Mouse (Mus musculus) kidney, adult 2 months (tissue): ENCODE results near the gene Nupr1l. TPM values are rescaled to one million over a fixed set of nuclear protein-coding genes. Genes with fewer than 3 reads are reported as not detected.
A peak's percentile ranks its signal among the peaks of the same experiment; 100 is the strongest.

ENCODE experiments used
- DNase-seq: peaks from one replicate; pipeline ENCODE4 v3.0.0; 2021
- H3K27ac ChIP-seq: fragments of 200-500 bp; 2 replicates; pipeline ENCODE4 v1.5.1; 2012; ENCODE audit warnings: low read depth, low read length, control low read depth, inconsistent platforms; ENCODE audit not compliant: insufficient read depth
- H3K27me3 ChIP-seq: fragments of 200-500 bp; replicated peaks from 2 replicates; pipeline ENCODE4 v1.6.1; 2012; ENCODE audit warnings: mild to moderate bottlenecking, moderate library complexity, low read length, inconsistent platforms; ENCODE audit not compliant: control insufficient read depth, insufficient read depth
- H3K36me3 ChIP-seq: fragments of 200-500 bp; 2 replicates; pipeline ENCODE4 v1.6.1; 2012; ENCODE audit warnings: mild to moderate bottlenecking, moderate library complexity, low read length, inconsistent platforms; ENCODE audit not compliant: control insufficient read depth, insufficient read depth
- H3K4me1 ChIP-seq: fragments of 200-500 bp; 2 replicates; pipeline ENCODE4 v1.6.1; 2011; ENCODE audit warnings: low read length; ENCODE audit not compliant: control insufficient read depth, insufficient read depth
- H3K4me3 ChIP-seq: fragments of 200-500 bp; 2 replicates; pipeline ENCODE4 v1.5.1; 2011; ENCODE audit warnings: mild to moderate bottlenecking, low read depth, low read length, control low read depth; ENCODE audit not compliant: insufficient read depth
- CTCF ChIP-seq: fragments of 200-500 bp; conservative IDR thresholded peaks from 2 replicates; pipeline ENCODE4 v1.5.1; 2011; ENCODE audit warnings: low read depth, mild to moderate bottlenecking, control low read depth, low read length, moderate library complexity, mixed read lengths; ENCODE audit not compliant: insufficient read depth, insufficient read length
- POLR2A ChIP-seq: fragments of 200-500 bp; IDR thresholded peaks from one replicate; pipeline ENCODE4 v1.6.1; 2011; ENCODE audit warnings: low read depth, low read length, control low read depth
- WGBS: fragments of 180-500 bp; shearing (Covaris S2); methylation state at CpG from one replicate; pipeline ENCODE4 v1.1.7; 2018; 5-methylcytosine and 5-hydroxymethylcytosine counted together
- polyA plus RNA-seq: library from polyadenylated mRNA; depleted of rRNA; stranded (reverse); fragments of >200 nt; gene quantifications from 2 replicates; pipeline ENCODE4 v1.2.3, GENCODE M21; 2012

The Nupr1l gene
- polyA plus RNA-seq, 1 experiment: 5.7 TPM

DNA sequence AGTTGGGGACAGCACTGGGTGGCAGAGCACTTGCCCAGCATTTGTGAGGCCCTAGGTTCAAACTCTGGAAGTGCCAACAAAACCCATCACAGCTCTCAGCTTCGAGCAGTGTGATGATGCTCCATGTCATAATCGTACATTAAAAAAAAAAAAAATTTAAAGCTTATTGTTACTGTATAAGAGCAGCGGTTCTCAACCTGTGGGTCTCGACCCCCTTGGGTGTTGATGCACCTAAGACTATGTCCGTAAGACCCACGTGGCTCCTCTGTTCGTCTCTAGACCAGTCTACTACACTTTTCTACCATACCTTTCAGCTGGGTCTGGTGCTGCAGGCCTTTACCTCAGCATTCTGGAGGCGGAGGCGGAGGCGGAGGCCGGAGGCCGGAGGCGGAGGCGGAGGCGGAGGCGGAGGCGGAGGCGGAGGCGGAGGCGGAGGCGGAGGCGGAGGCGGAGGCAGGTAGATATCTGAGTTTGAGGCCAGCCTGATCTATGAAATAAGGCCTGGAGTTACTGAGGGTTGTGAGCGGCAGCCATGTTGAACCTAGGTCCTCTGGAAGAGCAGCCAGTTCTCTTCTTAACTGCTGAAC, 9.8 kb downstream of the Nupr1l start:
- no peak for TF ChIP-seq CTCF
- no peak for TF ChIP-seq POLR2A
- WGBS: 91% methylated on average over 24 of the region's 24 CpGs
- H3K36me3 ChIP-seq: no peaks in the 10 kb centered on the region
- no peaks in the 10 kb centered on the region for H3K27me3 ChIP-seq
- DNase-seq: no peak
- no peaks in the 10 kb centered on the region for H3K4me1 ChIP-seq
- H3K27ac ChIP-seq: no peak overlapping the region
- H3K4me3 ChIP-seq: no peak overlapping the region

DNA sequence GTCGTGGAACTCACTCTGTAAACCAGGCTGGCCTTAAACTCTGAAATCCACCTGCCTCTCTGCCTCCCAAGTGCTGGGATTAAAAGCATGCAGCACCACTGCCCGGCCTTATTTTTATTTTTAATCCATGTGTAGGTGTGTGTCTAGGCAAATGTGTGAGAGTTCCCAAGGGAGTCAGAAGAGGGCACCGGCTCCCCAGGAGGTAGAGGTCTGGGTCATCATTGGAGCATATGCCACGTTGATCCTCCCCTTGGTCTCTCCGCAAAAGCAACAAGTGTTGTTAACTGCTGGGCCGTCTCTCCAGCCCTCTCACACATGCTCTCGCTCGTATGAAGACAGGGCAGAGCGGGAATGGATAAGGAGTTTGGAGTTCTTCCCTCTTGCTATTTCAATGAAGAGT, 10.4 kb downstream of the Nupr1l start:
- no peak for DNase-seq
- TF ChIP-seq CTCF (peak; percentile 28; the same call in 1 of the 2 replicates), POLR2A (no peak)
- no peak overlapping the region for H3K27ac ChIP-seq
- 68% methylated on average over 9 of the region's 9 CpGs for WGBS
- H3K4me1 ChIP-seq: no peaks in the 10 kb centered on the region
- H3K36me3 ChIP-seq: no peaks in the 10 kb centered on the region
- no peaks in the 10 kb centered on the region for H3K27me3 ChIP-seq
- H3K4me3 ChIP-seq: no peak overlapping the region

GRCm38 (mm10) chr5:129919320-129919719, 11.0 kb downstream of the Nupr1l start:
- 63% methylated on average over 8 of the region's 8 CpGs for WGBS
- no peaks in the 10 kb centered on the region for H3K4me1 ChIP-seq
- H3K4me3 ChIP-seq: no peak overlapping the region
- DNase-seq: no peak
- H3K27me3 ChIP-seq: no peaks in the 10 kb centered on the region
- no peaks in the 10 kb centered on the region for H3K36me3 ChIP-seq
- TF ChIP-seq CTCF (no peak), POLR2A (no peak)
- H3K27ac ChIP-seq: no peak overlapping the region

GRCm38 (mm10) chr5:129921972-129922371, 13.6 kb downstream of the Nupr1l start:
- no peak for DNase-seq
- H3K27me3 ChIP-seq: no peaks in the 10 kb centered on the region
- no peak overlapping the region for H3K4me3 ChIP-seq
- no peak overlapping the region for H3K27ac ChIP-seq
- 96% methylated on average over 4 of the region's 4 CpGs for WGBS
- TF ChIP-seq CTCF (no peak), POLR2A (no peak)
- H3K4me1 ChIP-seq: no peaks in the 10 kb centered on the region; the same call in 1 of the 2 replicates
- no peaks in the 10 kb centered on the region for H3K36me3 ChIP-seq

GRCm38 (mm10) chr5:129924820-129925452, 16.6 kb downstream of the Nupr1l start:
- Histone ChIP-seq H3K27ac (peak overlapping the region; percentile 49; the same call in 1 of the 2 replicates), H3K4me3 (no peak overlapping the region), H3K27me3 (no peaks in the 10 kb centered on the region), H3K4me1 (peaks cover 3% of the 10 kb centered on the region; the same call in 1 of the 2 replicates), H3K36me3 (no peaks in the 10 kb centered on the region)
- 51% methylated on average over 8 of the region's 8 CpGs for WGBS
- TF ChIP-seq CTCF (no peak), POLR2A (no peak)
- peak; percentile 81 for DNase-seq

- H3K36me3 ChIP-seq: no peaks in the 10 kb centered on the region
- TF ChIP-seq CTCF (no peak), POLR2A (no peak)
- no peak overlapping the region for H3K4me3 ChIP-seq
- H3K4me1 ChIP-seq: peaks cover 8% of the 10 kb centered on the region; the same call in 1 of the 2 replicates
- H3K27me3 ChIP-seq: no peaks in the 10 kb centered on the region
- WGBS: 25% methylated on average over 5 of the region's 5 CpGs
- H3K27ac ChIP-seq: peak overlapping the region; percentile 49
- DNase-seq: peak; percentile 76
Measured at GRCm38 (mm10) chr5:129925933-129926332, 17.6 kb downstream of the Nupr1l start.
